Mouse (Mus musculus) spleen, adult 2 months (tissue): Measurements from ENCODE around the gene Gm49405.

ENCODE experiments used
- CTCF ChIP-seq: fragments of 200-500 bp; IDR thresholded peaks from 2 replicates; pipeline ENCODE4 v1.5.1; 2011; ENCODE audit warnings: mild to moderate bottlenecking, inconsistent platforms; ENCODE audit not compliant: insufficient read depth, insufficient read length, insufficient replicate concordance; ENCODE audit errors: extremely low read depth
- POLR2A ChIP-seq: fragments of 200-500 bp; IDR thresholded peaks from 2 replicates; pipeline ENCODE4 v1.6.1; 2011; ENCODE audit warnings: low read depth, low read length, inconsistent platforms

DNA sequence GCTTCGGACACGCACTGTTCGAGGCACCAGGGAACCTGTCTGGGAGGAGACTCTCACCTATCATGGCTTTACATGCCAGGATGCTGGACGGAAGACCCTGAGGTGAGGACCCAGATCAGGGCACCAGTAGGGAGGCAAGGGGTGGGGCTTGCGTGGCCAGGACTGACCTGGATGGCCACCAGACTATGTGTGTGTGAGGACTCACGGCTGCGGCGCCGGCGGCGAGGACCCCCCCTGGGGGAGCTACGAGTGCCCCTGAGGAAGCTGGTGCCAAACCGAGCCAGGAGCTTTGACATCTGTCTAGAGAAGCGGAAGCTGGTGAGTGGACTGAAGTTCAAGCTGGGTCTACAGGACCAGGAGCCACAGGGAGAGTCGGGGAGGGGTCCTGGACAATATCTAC, 3.9 kb downstream of the Gm49405 start:
- TF ChIP-seq POLR2A (no peak), CTCF (no peak)
